Mouse (Mus musculus): ENCODE measurements at regions not wholly inside any gene's neighbourhood (a gene's known extent, or its start where the extent isn't known, plus 50 kb on each side); places are given as distances from the start of the nearest gene placed in this dataset.
A peak's percentile ranks its signal among the peaks of the same experiment; 100 is the strongest.

DNA sequence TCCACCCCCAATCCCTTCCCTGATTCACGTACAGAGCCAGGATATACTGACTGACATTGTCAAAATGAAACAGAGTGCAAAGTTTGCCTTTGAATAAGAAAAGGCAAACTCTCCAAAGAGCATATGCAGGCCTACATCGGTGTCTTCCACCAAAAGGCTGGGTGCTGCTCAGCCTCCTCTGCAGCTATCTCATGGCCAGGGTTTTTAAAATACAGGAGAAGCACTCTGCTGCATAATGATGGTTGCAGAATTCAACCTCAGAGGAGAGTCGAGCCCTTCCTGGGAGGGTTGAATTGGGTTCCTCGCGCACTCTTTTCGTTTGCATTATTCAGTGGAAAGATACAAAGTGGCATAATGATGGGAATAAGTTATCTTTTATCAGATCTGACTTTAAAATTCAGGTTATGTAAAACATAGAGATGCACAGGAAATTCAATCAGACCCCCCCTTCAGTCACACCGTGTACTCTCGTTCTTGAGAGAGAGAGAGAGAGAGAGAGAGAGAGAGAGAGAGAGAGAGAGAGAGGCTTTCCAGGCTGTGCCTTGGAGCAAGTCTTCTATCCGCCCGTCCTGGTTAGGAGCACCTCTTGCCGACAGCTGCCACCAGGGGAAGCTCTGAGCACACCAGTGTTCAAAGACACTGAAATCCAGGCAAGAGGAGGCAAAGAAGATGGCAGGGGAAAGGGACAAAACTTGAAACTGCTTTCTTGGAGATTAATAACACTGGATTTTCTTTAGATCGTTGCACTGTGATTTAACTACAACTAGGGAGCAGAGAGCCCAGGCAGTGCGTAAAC is 196.0 kb downstream of the Tmem182 start:
- H3K27ac ChIP-seq (replicated peaks): peak overlapping the region; percentile 48
- H3K27me3 ChIP-seq: no peaks in the 10 kb centered on the region
- peaks cover 20% of the 10 kb centered on the region for H3K4me1 ChIP-seq
- no peak overlapping the region for H3K9ac ChIP-seq (replicated peaks)
- WGBS: 37% methylated on average over 13 of the region's 13 CpGs
- no peak overlapping the region for H3K4me3 ChIP-seq
- peak; percentile 86 for ATAC-seq (replicated peaks)
- H3K36me3 ChIP-seq: no peaks in the 10 kb centered on the region
- no peaks in the 10 kb centered on the region for H3K9me3 ChIP-seq
- H3K4me2 ChIP-seq (replicated peaks): no peak overlapping the region

DNA sequence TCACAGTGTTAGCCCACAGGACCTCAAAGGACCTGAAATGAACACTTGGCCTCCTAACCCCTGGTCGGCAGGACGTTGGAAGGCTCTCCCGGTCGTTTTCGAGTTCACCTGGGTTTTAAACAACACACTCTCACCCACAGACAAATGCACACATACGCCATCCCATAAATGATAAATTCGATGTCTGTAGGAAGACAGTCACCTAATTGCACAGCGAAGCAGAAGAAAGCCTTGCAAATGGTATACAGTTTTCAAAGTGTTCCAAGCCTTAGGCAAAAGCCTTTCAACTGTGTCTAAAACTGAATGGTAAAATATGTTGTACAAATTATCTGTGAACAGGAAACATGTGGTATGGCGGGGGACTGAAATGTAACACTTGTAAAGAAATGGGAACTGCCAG is 196.6 kb downstream of the Tmem182 start:
- Histone ChIP-seq H3K36me3 (no peaks in the 10 kb centered on the region), H3K27ac (replicated peaks) (peak overlapping the region; percentile 48), H3K4me3 (no peak overlapping the region), H3K4me2 (replicated peaks) (no peak overlapping the region), H3K9me3 (no peaks in the 10 kb centered on the region), H3K27me3 (no peaks in the 10 kb centered on the region), H3K4me1 (peaks cover 20% of the 10 kb centered on the region), H3K9ac (replicated peaks) (no peak overlapping the region)
- peak; percentile 35 for ATAC-seq (replicated peaks)
- WGBS: 58% methylated on average over 9 of the region's 9 CpGs

- Histone ChIP-seq H3K4me1 (peaks cover 21% of the 10 kb centered on the region), H3K4me3 (no peak overlapping the region), H3K9me3 (no peaks in the 10 kb centered on the region), H3K4me2 (replicated peaks) (no peak overlapping the region), H3K36me3 (no peaks in the 10 kb centered on the region), H3K27me3 (no peaks in the 10 kb centered on the region), H3K9ac (replicated peaks) (no peak overlapping the region), H3K27ac (replicated peaks) (peak overlapping the region; percentile 80)
- 77% methylated on average over 4 of the region's 4 CpGs for WGBS
- peak; percentile 44 for ATAC-seq (replicated peaks)
Observed at GRCm38 (mm10) chr1:41026943-41027342, 221.5 kb downstream of the Tmem182 start.

- H3K36me3 ChIP-seq: no peaks in the 10 kb centered on the region
- H3K27ac ChIP-seq (replicated peaks): peak overlapping the region; percentile 80
Observed at GRCm38 (mm10) chr1:41027540-41027978, 222.2 kb downstream of the Tmem182 start.

GRCm38 (mm10) chr1:41028021-41028420 is 222.6 kb downstream of the Tmem182 start:
- WGBS: 68% methylated on average over 2 of the region's 2 CpGs
- Histone ChIP-seq H3K9me3 (no peaks in the 10 kb centered on the region), H3K36me3 (no peaks in the 10 kb centered on the region), H3K4me2 (replicated peaks) (no peak overlapping the region), H3K4me3 (no peak overlapping the region), H3K9ac (replicated peaks) (no peak overlapping the region), H3K27ac (replicated peaks) (peak overlapping the region; percentile 80), H3K4me1 (peaks cover 21% of the 10 kb centered on the region), H3K27me3 (no peaks in the 10 kb centered on the region)
- no peak for ATAC-seq (replicated peaks)

More at GRCm38 (mm10) chr1:41027540-41027978, 222.2 kb downstream of the Tmem182 start:
- no peak overlapping the region for H3K9ac ChIP-seq (replicated peaks)
- peak; percentile 96 for ATAC-seq (replicated peaks)
- H3K4me1 ChIP-seq: peaks cover 21% of the 10 kb centered on the region
- no peak overlapping the region for H3K4me3 ChIP-seq
- no peaks in the 10 kb centered on the region for H3K9me3 ChIP-seq
- H3K4me2 ChIP-seq (replicated peaks): no peak overlapping the region
- 14% methylated on average over 4 of the region's 4 CpGs for WGBS
- H3K27me3 ChIP-seq: no peaks in the 10 kb centered on the region

GRCm38 (mm10) chr1:41035085-41035880 is 229.9 kb downstream of the Tmem182 start:
- Histone ChIP-seq H3K4me2 (replicated peaks) (peak overlapping the region; percentile 26), H3K36me3 (no peaks in the 10 kb centered on the region), H3K27ac (replicated peaks) (peak overlapping the region; percentile 83), H3K4me1 (peaks cover 23% of the 10 kb centered on the region), H3K27me3 (no peaks in the 10 kb centered on the region), H3K4me3 (no peak overlapping the region), H3K9me3 (no peaks in the 10 kb centered on the region), H3K9ac (replicated peaks) (no peak overlapping the region)
- WGBS: 47% methylated on average over 22 of the region's 22 CpGs
- ATAC-seq (replicated peaks): peak; percentile 65

GRCm38 (mm10) chr1:41036940-41037339 is 231.5 kb downstream of the Tmem182 start:
- Histone ChIP-seq H3K4me1 (peaks cover 23% of the 10 kb centered on the region), H3K27ac (replicated peaks) (peak overlapping the region; percentile 59), H3K36me3 (no peaks in the 10 kb centered on the region), H3K9ac (replicated peaks) (peak overlapping the region; percentile 19; the same call in 1 of the 2 replicates), H3K4me3 (peak overlapping the region; percentile 13; the same call in 1 of the 2 replicates), H3K27me3 (no peaks in the 10 kb centered on the region), H3K4me2 (replicated peaks) (peak overlapping the region; percentile 34), H3K9me3 (no peaks in the 10 kb centered on the region)
- ATAC-seq (replicated peaks): peak; percentile 78
- WGBS: 17% methylated on average over 12 of the region's 12 CpGs

DNA sequence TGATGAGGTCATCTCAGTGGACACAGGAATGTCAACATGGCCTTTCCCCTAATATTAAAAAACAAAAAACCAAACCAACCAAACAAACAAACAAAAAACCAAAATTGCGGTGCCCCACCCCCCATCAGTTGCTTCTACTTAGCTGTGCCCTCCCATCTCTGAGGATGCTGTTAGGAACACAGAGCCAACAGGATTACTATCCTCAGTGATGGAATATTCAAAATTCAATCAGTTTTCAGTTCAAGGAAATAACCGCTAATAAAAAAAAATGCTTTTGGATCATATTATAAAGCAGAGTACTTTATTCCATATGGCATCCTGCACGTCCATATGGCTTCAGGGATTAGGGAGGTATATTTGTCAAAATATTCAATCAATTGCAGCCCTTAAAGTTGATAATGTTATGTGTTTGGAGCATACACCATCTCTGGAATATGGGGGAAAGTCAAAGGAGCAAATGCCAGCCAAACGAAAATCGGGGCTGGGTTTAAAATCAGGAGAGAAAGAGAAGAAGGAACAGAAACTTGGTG is 249.1 kb downstream of the Tmem182 start:
- Histone ChIP-seq H3K9me3 (no peaks in the 10 kb centered on the region), H3K27me3 (no peaks in the 10 kb centered on the region), H3K4me1 (peaks cover 20% of the 10 kb centered on the region), H3K36me3 (no peaks in the 10 kb centered on the region), H3K27ac (replicated peaks) (peak overlapping the region; percentile 12; the same call in 1 of the 2 replicates), H3K9ac (replicated peaks) (no peak overlapping the region), H3K4me2 (replicated peaks) (no peak overlapping the region), H3K4me3 (no peak overlapping the region)
- 59% methylated on average over 5 of the region's 5 CpGs for WGBS
- ATAC-seq (replicated peaks): peak; percentile 64; the same call in 1 of the 2 replicates

DNA sequence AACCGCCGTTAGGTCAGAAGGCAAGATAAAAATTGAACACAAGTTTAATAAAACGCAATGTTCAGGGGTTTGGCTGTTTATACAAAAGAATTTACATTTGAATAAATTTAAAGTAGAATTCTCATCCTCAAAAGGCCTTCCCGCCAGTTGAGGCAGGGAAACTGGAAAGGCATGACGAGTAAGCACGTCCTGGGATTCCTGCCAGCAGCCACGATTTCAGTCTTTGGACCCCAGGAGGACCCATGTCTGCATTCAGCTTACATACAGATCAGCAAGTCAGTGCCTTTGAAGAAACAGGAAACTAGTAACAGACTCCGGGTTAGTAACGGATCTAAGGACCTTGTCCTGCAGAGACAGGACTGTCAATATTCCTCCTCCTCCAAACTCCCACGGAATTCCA is 250.4 kb downstream of the Tmem182 start:
- Histone ChIP-seq H3K4me3 (no peak overlapping the region), H3K9me3 (no peaks in the 10 kb centered on the region), H3K27ac (replicated peaks) (no peak overlapping the region), H3K36me3 (no peaks in the 10 kb centered on the region), H3K27me3 (no peaks in the 10 kb centered on the region), H3K4me1 (peaks cover 20% of the 10 kb centered on the region), H3K4me2 (replicated peaks) (no peak overlapping the region), H3K9ac (replicated peaks) (no peak overlapping the region)
- ATAC-seq (replicated peaks): no peak
- 52% methylated on average over 10 of the region's 10 CpGs for WGBS

- Histone ChIP-seq H3K9ac (replicated peaks) (no peak overlapping the region), H3K4me1 (peaks cover 9% of the 10 kb centered on the region; the same call in 1 of the 2 replicates), H3K4me2 (replicated peaks) (no peak overlapping the region), H3K9me3 (no peaks in the 10 kb centered on the region), H3K4me3 (no peak overlapping the region), H3K36me3 (no peaks in the 10 kb centered on the region), H3K27me3 (no peaks in the 10 kb centered on the region), H3K27ac (replicated peaks) (no peak overlapping the region)
- WGBS: 30% methylated on average over 10 of the region's 10 CpGs
- ATAC-seq (replicated peaks): no peak
Observed at GRCm38 (mm10) chr1:41065130-41065529, 259.7 kb downstream of the Tmem182 start.

GRCm38 (mm10) chr1:41104869-41105268 is 299.5 kb downstream of the Tmem182 start:
- Histone ChIP-seq H3K4me3 (no peak overlapping the region), H3K4me1 (no peaks in the 10 kb centered on the region), H3K36me3 (no peaks in the 10 kb centered on the region), H3K27ac (replicated peaks) (no peak overlapping the region), H3K9ac (replicated peaks) (no peak overlapping the region), H3K9me3 (no peaks in the 10 kb centered on the region), H3K27me3 (no peaks in the 10 kb centered on the region), H3K4me2 (replicated peaks) (no peak overlapping the region)
- 0 out of 2 replicates have a peak, but pooled peaks have one; percentile 26 for ATAC-seq (replicated peaks)
- 76% methylated on average over 5 of the region's 5 CpGs for WGBS

Data from forebrain, embryonic 15.5 days (tissue).